Mouse (Mus musculus) lung, adult 2 months (tissue): ENCODE measurements around the gene E130218I03Rik.

ENCODE experiments used
- CTCF ChIP-seq: fragments of 200-500 bp; IDR thresholded peaks from 2 replicates; pipeline ENCODE4 v1.5.1; 2011; ENCODE audit warnings: mild to moderate bottlenecking, low read length, control low read depth; ENCODE audit not compliant: insufficient read depth
- POLR2A ChIP-seq: fragments of 200-500 bp; IDR thresholded peaks from 2 replicates; pipeline ENCODE4 v1.6.1; 2011; ENCODE audit warnings: low read depth, mild to moderate bottlenecking, control low read depth, low read length, borderline replicate concordance; ENCODE audit errors: extremely low read depth

- TF ChIP-seq CTCF (no peak), POLR2A (no peak)
These were observed 13.0 kb upstream of the E130218I03Rik start for GRCm38 (mm10) chr4:134230431-134230830.
